Mouse (Mus musculus) granulocyte monocyte progenitor cell, adult 5-6 weeks (primary cell): ENCODE results near the gene Ivns1abp. TPM values are rescaled to one million over a fixed set of nuclear protein-coding genes. Genes with fewer than 3 reads are reported as not detected.

ENCODE experiments used
- ATAC-seq: replicated peaks from 2 replicates; pipeline ENCODE4 v1.8.0; 2016; ENCODE audit warnings: mild to moderate bottlenecking, moderate TSS enrichment, inconsistent platforms; ENCODE audit not compliant: poor library complexity, severe bottlenecking
- total RNA-seq, 2 experiments: library from RNA; stranded (forward) in 1 of 2; stranded (reverse) in 1 of 2; fragments of 200-712, 200-1000 nt in 1 of 2; fragments of >200 nt in 1 of 2; fragmentation: Nextera tagmentation in 1 of 2; gene quantifications; 2 replicates each; pipeline ENCODE4 v1.2.3; 2014 to 2017

The Ivns1abp gene
- total RNA-seq, 2 experiments from 2014 or later, result 284 to 441 TPM

GRCm38 (mm10) chr1:151409827-151410226 lies 65.5 kb downstream of the Ivns1abp start:
- no peak for ATAC-seq

Other genes with a start within 250 kb of the Ivns1abp start
- gene Gm47985, start 161.9 kb upstream of the Ivns1abp start, total RNA-seq (2014; fragmentation: Nextera tagmentation), result not detected in 2 replicates
- gene Gm47985, start 161.9 kb upstream of the Ivns1abp start, total RNA-seq (2017), result not detected in 2 replicates
- not detected in 2 replicates for gene Gm8947, start 152.1 kb upstream of the Ivns1abp start, total RNA-seq (2014; fragmentation: Nextera tagmentation)
- gene Gm8947, start 152.1 kb upstream of the Ivns1abp start, total RNA-seq (2017), result 0.47 TPM in 1 of 2 replicates, not detected in the other
- gene Gm47995, start 146.0 kb upstream of the Ivns1abp start, total RNA-seq (2014; fragmentation: Nextera tagmentation), result not detected in 2 replicates
- not detected in 2 replicates for gene Gm47995, start 146.0 kb upstream of the Ivns1abp start, total RNA-seq (2017)
- gene 3110040M04Rik, start 140.4 kb upstream of the Ivns1abp start, total RNA-seq (2014; fragmentation: Nextera tagmentation), result not detected in 2 replicates
- gene 3110040M04Rik, start 140.4 kb upstream of the Ivns1abp start, total RNA-seq (2017), result not detected in 2 replicates
- not detected in 2 replicates for gene Gm47996, start 134.3 kb upstream of the Ivns1abp start, total RNA-seq (2014; fragmentation: Nextera tagmentation)
- not detected in 2 replicates for gene Gm47996, start 134.3 kb upstream of the Ivns1abp start, total RNA-seq (2017)
- 20.3 and 39.4 TPM in 2 replicates for gene Swt1, start 84.0 kb downstream of the Ivns1abp start, total RNA-seq (2014; fragmentation: Nextera tagmentation)
- 15.3 and 24.4 TPM in 2 replicates for gene Swt1, start 84.0 kb downstream of the Ivns1abp start, total RNA-seq (2017)
- gene Trmt1l, start 84.1 kb downstream of the Ivns1abp start, total RNA-seq (2014; fragmentation: Nextera tagmentation), result 35.6 and 38.1 TPM in 2 replicates
- 19.1 and 24.3 TPM in 2 replicates for gene Trmt1l, start 84.1 kb downstream of the Ivns1abp start, total RNA-seq (2017)
- 32.7 and 45.1 TPM in 2 replicates for gene Rnf2, start 156.5 kb downstream of the Ivns1abp start, total RNA-seq (2014; fragmentation: Nextera tagmentation)
- 74.3 and 95.9 TPM in 2 replicates for gene Rnf2, start 156.5 kb downstream of the Ivns1abp start, total RNA-seq (2017)
- 3.3 and 4.6 TPM in 2 replicates for gene Fam129a, start 226.7 kb downstream of the Ivns1abp start, total RNA-seq (2014; fragmentation: Nextera tagmentation)
- gene Fam129a, start 226.7 kb downstream of the Ivns1abp start, total RNA-seq (2017), result 6.3 and 6.5 TPM in 2 replicates